Mouse (Mus musculus): ENCODE results near the gene Pik3c2a.
A peak's percentile ranks its signal among the peaks of the same experiment; 100 is the strongest.
"Not testable (repeated sequence)": the region's sequence is repeated elsewhere in the genome, so short reads cannot be mapped to it uniquely, and the experiment has no call there.

Gene Pik3c2a

DNA sequence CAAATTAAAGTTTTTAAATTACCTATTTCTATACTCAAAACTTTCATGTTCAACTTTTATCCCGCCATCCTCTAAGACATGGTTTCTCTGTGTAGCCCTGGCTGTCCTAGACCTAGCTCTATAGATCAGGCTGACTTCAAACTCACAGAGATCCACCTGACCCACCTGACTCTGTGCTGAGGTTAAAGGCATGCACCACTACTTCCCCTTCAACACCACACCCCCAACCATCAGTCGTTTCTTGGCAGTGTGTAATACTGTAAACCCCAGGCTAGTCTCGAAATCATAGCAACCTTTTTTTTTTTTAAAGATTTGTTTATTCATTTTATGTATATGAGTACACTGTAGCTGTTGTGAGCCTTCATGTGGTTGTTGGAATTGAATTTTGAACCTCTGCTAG, 50.9 kb downstream of the Pik3c2a start:
- no peak for DNase-seq (ENCODE audit: low spot score in 2 of 2)

- not testable (repeated sequence) for DNase-seq (ENCODE audit: low spot score in 2 of 2)
These were observed 55.9 kb downstream of the Pik3c2a start for GRCm38 (mm10) chr7:116387389-116387788.

DNA sequence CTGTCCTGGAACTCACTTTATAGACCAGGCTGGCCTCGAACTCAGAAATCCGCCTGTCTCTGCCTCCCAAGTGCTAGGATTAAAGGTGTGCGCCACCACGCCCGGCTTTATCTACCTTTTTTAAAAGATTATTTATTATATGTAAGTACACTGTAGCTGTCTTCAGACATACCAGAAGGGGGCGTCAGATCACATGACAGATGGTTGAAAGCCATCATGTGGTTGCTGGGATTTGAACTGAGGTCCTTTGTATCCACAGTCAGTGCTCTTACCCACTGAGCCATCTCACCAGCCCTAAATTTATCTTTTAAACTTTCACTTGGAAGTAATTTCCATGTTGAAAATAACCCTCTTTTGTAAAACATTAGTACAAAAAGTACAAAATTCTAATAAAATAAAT, 64.1 kb downstream of the Pik3c2a start:
- not testable (repeated sequence) for DNase-seq (ENCODE audit: low spot score in 2 of 2)

GRCm38 (mm10) chr7:116374284-116374683, 69.0 kb downstream of the Pik3c2a start:
- DNase-seq (ENCODE audit: low spot score in 2 of 2), result no peak

DNA sequence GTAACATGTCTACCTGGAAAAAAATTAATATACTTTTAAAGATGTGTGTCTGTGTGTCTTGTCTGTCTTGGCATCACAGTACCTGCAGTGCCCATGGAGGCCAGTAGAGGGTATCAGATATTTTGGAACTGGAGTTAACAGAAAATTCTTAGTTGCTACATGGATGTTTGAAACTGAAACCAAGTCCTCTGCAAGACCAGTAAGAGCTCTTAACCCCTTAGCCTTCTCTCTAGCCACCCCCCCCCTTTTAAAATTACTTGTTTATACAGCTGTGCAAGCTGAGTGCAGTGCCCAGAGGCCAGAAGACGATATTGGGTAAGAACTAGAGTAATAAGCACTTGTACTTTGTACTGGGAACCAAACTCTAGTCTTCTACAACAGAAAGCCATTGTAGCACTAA, 107.0 kb downstream of the Pik3c2a start:
- DNase-seq (ENCODE audit: low spot score in 2 of 2), result peak; percentile 15 to 45

DNA sequence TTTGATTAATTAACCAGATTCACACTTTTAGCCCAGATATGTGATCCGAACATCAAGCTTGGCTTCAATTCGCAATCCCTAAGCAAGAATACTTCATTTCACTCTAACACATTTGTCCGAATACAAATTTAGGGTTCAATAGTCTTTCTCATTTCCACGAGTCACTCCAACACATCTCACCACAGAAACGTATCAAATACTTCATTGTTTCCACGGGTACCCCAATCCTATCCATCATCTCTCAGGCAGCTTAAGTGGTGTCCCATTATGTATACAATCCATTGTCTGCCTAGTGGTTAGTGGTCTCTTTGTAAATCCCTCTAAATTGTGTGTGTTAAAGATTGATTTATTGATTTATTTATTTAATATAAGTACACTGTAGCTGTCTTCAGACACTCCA, 108.1 kb downstream of the Pik3c2a start:
- DNase-seq (ENCODE audit: low spot score in 2 of 2), result no peak

GRCm38 (mm10) chr7:116334669-116335038, 108.6 kb downstream of the Pik3c2a start:
- no peak for DNase-seq (ENCODE audit: low spot score in 2 of 2)

GRCm38 (mm10) chr7:116333713-116334668, 109.3 kb downstream of the Pik3c2a start, which contains the start of gene Rps13:
TSS of gene Rps13 (minus strand) at chr7:116334195.
- peak; percentile 97 to 99 for DNase-seq (ENCODE audit: low spot score in 2 of 2)

GRCm38 (mm10) chr7:116331246-116331645, 112.0 kb downstream of the Pik3c2a start:
- peak; percentile 32 to 48 for DNase-seq (ENCODE audit: low spot score in 2 of 2)

GRCm38 (mm10) chr7:116329858-116330257, 113.4 kb downstream of the Pik3c2a start:
- no peak for DNase-seq (ENCODE audit: low spot score in 2 of 2)

- DNase-seq (ENCODE audit: low spot score in 2 of 2), result no peak
These were observed 114.5 kb downstream of the Pik3c2a start for GRCm38 (mm10) chr7:116328777-116329176.

GRCm38 (mm10) chr7:116327901-116328300, 115.3 kb downstream of the Pik3c2a start:
- no peak for DNase-seq (ENCODE audit: low spot score in 2 of 2)

DNA sequence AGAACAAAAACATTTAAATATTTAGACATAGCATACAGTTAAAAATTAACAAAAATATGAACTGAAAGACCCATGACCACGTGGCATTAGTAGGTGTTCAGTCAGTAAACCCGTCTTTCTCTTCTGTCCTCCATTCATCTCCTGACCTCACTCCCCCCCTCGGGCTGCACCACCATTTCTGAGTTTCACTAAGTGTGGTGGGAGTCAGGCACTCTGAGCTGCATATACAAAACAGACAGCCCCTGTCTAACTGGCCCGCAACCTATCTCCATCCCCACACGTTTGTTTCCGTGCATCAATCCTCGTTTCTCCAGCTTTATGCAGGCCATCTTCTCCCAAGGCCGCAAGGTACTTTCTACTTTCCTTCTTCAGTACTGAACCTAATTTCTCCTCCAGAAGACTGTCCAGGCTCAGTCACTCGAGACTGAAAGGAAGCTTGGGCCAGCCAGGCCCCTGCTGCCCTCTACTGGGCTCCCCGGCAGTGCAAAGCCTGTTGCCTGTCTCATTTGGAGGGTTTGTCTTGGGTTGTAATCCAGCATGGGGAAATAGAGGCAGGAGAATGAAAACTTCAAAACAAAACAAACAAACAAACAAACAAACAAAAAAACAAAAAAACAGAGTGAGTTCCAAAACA, 119.8 kb downstream of the Pik3c2a start:
- DNase-seq (ENCODE audit: low spot score in 2 of 2), result peak; percentile 42 to 68

DNA sequence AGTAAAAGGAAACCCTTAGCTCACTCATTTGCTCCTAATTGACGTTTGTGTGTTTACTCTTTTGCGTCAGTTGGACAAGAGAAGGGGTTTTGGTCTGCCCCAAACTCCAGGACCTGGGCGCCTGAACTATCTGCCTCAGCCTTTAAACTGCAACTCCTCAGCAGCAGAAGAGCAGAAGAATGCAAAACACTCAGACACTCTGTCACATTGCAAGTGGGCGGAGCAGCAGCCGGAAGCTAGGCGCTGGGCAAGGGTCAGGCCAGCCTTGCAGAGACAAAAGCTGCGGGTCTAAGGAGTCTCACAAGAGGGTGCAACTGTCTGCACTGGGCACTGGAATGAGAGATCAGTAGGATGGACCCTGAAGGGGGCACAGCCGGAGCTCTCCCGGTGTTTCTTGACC, 133.8 kb downstream of the Pik3c2a start:
- no peak for DNase-seq (ENCODE audit: low spot score in 2 of 2)

GRCm38 (mm10) chr7:116308632-116308991, 134.6 kb downstream of the Pik3c2a start:
- DNase-seq (ENCODE audit: low spot score in 2 of 2), result no peak

- no peak for DNase-seq (ENCODE audit: low spot score in 2 of 2)
These were observed 135.2 kb downstream of the Pik3c2a start, which contains the start of gene Plekha7 for GRCm38 (mm10) chr7:116307871-116308631. TSS of gene Plekha7 (minus strand) at chr7:116308376.

- DNase-seq (ENCODE audit: low spot score in 2 of 2), result peak; percentile 25 to 32
These were observed 136.0 kb downstream of the Pik3c2a start for GRCm38 (mm10) chr7:116307099-116307870.

- DNase-seq (ENCODE audit: low spot score in 2 of 2), result no peak
These were observed 136.6 kb downstream of the Pik3c2a start for GRCm38 (mm10) chr7:116306601-116307000.

DNA sequence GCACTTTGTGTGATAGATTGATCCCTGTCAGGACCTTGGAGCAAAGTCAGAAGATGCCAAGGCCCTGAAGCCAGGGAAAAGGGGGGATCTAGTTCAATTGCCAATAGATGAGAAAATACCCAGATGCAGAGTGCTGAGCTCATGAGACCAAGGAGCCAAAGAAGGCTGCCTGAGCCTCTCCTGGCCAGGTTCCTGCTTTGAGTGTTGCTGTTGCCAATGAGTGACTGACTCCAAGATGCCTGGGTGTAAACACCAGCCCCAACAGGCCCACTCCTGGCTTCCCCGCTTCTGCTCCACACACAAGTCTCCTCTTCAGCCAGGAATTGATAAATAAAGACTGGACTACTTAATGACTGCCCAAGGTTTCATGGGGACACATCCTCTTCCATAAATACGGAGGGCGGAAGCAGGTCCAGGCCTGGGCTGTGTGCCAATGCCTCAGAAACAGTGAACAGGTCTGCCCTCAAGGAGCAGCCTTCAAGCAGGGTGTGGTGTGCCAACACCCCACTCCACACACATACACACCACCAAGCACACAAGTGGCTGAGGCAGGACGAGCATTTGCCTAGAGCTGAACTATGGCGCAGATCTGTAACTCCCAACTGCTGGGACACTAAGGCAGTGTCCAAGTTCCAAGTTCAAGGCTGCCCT, 141.5 kb downstream of the Pik3c2a start:
- DNase-seq (ENCODE audit: low spot score in 2 of 2), result no peak

DNA sequence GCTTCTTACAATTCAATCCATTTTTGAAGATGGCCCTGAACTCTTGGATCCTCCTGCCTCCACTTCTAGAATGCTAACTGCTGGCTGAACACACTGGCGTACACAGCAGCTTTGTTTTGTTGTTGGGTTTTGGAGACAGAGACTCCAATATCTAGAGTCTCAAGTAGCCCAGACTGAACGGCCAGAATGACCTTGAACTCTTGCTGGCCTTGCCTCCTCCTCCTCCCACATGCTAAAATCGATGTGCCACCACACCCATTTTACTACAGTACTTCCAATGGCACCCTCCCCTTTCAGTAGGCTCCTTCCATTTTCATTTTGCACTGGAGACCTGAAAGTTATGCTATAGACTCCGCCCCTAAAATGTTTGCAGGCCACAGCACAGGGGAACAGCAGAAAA, 142.1 kb downstream of the Pik3c2a start:
- no peak for DNase-seq (ENCODE audit: low spot score in 2 of 2)

DNA sequence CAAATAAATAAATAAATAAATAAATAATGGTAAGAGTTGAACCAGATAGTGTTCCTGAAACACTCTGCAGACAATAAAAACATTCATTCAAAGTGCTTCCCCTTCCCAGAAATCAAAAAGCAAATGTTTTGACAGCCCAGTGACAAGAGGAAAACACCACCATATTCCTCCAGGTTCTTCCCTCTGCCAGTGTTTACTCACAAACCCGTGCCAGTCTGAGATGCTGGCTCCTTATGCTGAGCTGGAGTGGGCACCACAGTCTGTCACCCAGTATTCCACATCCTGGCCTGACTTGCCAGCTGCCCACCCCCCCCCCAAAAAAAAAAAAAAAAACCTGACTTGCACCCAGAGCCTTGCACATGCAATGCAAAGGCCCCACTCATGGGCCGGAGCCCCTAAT, 144.4 kb downstream of the Pik3c2a start:
- DNase-seq (ENCODE audit: low spot score in 2 of 2), result no peak

Measured in frontal cortex, postnatal 36 days (tissue).